Mouse (Mus musculus): ENCODE results near the gene Ghrl.
"Not testable (repeated sequence)": the region's sequence is repeated elsewhere in the genome, so short reads cannot be mapped to it uniquely, and the experiment has no call there.

The Ghrl gene

DNA sequence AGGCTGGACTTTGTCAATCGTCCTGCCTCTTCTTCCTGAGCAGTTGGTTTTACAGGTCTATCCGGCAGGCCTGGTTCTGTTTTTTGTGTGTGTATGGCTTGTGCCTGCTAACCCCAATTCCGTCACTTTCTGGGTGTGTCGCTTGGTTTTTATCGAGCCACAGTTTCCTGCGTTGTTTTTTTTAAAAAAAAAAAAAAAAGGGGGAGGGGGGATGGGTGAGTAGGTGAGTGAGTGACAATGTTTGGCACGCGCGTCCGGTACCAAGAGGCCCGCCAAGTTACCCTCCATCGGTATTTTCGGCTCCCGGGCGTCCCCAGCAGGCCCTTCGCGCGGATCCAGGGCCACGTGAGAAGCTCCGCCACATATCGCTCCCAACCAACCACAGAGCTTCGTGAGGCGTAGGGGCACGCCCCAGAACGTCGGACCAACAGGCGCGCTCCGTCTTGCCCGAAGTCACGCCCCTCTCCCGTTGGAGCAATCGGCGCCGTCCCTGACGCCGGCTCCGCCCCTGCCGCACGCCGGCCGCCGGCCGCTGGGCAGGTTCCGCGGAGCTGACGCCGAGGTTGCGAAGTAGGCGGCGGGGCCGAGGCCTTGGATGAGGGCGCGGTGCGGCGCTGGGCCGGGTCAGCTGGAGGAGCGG, 23.0 kb downstream of the Ghrl start, which contains the start of gene Tatdn2:
TSS of gene Tatdn2 (plus strand) at position 469 of the 640 bp plus-strand sequence.
- peak; percentile 98 for DNase-seq (ENCODE audit: low read depth, low spot score)

DNA sequence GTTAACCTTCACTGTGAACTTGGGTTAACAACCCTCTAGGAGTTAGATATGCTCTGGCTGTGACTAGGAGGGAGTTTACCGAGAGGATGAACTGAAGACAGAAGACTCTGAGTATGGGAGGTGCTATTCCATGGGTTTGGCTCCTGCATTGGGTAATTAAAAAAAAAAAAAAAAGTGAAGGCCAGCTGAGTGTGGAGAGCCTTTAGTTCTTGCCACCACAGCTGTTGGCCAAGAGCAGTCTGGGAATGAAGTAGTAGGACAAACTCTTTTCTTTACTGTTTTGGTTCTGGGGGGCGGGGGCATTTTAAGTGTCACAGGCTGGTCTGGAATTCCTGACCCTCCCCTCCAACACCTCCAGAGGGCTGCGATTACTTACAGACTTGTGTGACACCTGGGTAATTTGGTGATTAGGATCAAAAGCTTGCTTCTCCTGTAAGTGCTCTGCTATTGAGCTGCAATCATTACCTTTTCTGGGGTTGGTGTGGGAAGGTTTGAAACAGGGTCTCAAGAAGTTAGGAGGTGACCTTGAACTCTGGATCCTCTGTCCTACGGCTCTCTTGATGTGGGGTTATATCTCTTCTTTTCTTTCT, 23.8 kb downstream of the Ghrl start:
- no peak for DNase-seq (ENCODE audit: low read depth, low spot score)

DNA sequence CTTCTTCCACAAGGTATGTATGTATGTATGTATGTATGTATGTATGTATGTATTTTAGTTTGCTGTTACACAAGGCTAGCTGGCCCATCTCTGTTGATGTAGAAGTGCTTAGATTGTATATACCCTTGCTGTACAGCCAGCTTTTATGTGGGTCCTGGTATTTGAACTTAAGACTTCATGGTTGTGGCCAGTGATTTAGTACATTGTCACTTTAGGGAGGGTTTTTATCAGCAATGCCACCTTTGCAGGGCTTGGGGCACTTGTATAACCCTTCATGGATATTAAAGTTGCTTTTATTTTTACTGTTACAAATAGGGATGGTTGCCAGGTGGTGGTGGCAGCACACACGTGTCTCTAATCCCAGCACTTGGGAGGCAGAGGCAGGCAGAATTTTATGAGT, 24.5 kb downstream of the Ghrl start:
- DNase-seq (ENCODE audit: low read depth, low spot score): no peak

DNA sequence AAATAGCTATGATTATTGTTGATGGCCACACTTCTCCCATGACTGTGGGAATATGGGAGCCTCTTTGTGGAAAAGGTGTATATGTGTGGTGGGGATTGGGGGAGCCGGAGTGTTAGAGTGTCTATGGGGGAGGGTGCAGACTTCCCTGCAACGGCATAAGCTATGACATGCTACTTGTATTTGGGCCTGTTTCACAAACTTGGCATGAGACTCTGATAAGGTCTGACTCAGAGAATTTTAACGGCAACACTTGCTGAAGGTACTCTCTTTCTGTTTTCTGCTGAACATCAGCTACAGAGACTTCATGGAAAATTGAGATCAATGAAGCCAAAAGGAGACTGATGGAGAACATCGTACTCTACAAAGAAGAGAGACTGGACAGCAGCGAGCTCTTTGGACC, 26.3 kb downstream of the Ghrl start:
- no peak for DNase-seq (ENCODE audit: low read depth, low spot score)

DNA sequence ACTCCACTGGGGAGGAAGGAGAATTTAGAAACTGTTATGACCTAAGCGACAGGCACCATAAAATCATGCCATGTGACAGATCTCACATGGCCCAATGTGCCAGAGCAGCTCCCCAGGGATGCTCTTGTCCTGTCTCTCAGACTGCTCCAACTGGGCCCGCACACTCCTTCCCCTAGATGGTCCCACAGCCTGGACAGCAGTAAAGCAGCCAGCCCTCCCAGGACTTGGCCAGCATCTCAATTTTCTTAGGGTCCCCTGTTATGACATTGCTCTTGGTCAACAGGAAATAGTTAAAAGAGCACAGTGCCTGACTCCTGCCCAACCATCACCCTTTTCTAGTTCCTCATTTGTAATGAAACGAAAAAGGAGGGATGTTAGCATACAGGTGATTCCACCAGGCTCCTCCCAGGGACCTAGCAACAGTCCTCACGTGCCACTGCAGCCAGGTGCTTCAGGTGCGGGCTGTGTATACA, 27.0 kb downstream of the Ghrl start:
- DNase-seq (ENCODE audit: low read depth, low spot score): no peak

DNA sequence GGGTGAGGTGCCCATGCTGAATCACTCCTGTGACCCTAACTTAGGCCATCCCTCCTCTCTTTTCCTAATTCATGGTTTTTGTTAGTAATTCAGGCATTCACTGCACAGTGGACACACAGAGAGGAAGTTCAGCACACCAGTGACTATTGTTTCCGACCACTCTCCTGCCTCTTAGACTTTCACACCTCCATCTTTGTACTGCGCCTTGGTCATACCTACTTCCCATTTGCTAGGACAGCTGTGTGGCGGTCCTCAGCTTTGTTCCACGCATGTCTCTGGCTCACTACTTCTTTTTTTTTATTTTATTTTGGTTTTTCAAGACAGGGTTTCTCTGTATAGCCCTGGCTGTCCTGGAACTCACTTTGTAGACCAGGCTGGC, 28.6 kb downstream of the Ghrl start:
- no peak for DNase-seq (ENCODE audit: low read depth, low spot score)

DNA sequence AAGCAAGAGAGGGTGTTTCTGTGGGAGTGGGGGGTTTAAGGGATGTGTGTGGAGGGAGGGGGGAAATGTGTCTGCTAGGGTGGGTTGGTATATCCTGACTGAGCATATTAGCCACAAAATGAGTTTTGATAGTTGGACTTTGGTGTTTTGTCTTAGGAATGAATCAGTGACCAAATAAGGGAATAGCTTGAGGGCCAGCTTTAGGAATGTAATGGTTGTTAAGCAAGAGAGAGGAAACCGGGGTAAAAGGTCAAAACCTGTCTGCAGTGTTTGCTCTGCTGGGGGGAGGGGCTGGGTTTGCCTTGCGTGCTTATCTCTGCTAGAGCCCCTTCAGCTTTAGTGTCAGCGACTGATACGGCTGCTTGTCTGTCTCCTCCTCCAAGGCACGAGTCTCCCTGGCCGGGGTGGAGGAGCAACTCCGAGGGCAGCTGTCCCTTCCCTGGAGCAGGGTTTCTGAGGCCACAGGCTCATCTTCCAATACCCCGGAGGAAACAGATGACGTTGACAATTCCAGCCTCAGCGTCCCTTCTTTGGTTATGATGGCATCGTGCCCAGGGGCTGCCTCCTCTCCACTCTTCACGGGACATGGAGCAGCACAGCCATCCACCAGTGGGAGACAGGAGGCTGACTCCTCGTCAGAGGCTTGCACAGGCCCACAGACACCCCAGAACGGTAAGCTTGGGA, 29.1 kb downstream of the Ghrl start:
- peak; percentile 81 for DNase-seq (ENCODE audit: low read depth, low spot score)

DNA sequence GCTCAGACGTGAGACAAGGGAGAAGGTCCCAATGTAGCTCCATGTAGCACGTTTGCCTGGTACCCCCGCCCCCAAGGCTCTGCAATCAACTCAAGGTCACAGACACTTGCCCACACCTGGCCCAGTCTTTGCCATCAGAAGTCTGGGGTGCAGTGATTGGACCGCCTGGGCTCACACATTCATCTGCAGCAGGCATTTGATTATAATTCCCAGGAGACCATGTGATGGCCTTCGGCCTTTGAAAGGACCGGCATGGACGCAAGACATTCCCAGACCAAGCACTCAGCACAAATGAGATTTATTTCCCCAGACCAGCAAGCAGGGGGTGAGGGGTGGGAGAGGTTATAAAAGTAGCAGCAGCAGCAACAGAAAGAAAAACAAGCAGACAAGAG, 29.7 kb downstream of the Ghrl start:
- peak; percentile 84 for DNase-seq (ENCODE audit: low read depth, low spot score)

DNA sequence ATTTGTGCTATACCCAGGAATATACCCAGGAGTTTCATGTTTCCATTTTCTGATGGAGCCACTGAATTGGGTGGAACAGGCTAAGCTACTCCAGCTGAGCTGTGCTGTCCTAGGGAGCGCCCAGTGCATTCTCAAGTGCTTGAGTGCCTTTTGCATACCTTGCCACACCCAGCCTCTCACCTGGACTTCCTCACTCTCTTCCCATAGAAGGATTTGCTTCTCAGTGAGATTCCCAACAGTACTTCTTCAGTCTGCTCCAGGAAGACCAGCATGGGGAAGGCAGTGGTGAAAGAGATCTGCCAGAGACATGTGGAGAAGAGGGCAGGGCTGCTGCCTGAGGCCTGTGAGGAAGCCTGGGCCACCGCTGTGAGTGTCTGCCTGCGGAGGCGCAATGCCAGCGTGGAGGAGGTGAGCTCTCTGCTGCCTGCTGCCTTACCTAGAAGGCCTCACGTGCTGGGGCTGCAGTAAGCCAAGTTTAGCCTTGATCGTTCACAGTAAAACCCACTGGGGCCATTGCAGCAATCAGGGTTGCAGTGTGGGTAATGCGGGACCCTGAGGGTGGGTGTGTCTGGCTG, 33.0 kb downstream of the Ghrl start:
- no peak for DNase-seq (ENCODE audit: low read depth, low spot score)

DNA sequence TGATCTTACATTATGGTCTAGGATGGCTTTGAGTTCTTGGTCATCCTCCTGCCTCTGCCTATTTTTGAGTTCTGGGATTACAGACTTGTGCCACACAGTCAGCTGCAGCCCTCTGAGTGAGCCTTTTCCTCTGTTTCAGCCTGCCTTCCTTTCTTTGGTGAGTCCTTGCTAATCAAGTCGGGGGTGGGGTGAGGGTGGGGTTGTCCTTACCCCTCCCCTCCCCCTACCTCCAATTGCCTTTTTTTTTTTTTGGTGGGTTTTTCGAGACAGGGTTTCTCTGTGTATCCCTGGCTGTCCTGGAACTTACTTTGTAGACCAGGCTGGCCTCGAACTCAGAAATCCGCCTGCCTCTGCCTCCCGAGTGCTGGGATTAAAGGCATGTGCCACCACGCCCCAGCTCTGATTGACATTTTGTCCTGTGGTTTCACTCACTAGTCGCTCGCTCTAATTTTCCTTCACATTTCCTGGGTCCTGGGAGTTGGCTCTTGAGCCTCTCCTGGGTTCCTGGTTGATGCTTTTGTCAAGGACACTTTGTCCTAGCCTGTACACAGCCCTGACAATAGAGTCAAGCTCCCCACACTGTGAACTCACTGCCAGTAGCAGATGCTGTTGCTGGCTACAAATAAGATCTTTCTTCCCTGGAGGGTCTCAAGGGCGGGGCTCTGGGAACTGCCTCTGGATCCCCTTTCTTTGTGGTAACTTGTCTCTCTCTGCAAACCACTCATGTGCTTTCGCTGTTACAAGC, 36.4 kb downstream of the Ghrl start:
- DNase-seq (ENCODE audit: low read depth, low spot score): no peak

DNA sequence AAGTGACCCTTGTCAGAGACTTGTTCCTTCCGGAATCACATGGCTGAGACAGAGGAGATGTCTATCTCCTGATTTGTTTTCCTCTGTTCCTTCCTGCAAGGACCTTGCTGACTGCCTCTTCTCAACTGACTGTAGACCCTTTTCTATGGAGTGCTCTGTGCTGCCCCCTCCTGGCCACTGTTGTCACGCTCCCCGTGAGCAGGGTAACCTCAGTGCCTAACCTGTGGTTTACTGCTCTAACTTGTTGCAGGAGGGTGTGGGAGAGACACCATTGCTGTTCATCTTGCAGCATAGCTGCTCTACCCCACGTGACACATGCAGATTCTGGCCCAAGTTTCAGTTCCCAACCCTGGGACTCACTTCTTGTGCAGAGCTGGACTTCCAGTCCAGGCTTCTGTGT, 38.4 kb downstream of the Ghrl start:
- peak; percentile 76 for DNase-seq (ENCODE audit: low read depth, low spot score)

DNA sequence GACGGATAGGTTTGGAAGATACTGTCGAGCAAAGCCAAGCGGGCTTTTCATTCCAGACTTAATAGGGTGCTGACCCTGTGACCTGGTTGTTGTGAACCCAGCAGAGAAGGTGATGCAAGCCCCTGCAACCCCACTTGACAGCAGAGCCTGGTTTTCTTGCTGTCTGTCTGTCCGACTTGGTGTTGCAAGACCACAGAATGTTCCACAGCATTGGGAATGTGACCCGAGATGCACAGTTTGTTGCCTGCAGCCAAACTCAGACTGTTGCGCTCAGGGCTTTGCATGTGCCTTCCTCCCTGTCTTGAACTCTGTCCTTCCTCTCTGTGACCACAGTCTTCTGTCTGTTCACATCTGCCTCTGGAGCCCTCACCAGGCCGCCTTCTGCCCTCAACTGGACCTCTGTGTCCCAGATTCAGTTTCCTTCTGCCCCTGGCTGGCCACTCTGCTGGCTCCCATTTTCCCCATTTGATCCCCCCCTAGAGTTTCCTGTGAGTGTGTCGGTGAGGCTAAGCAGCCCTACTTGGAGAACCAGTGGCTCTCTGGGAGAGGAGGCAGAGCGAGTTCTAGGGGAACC, 39.6 kb downstream of the Ghrl start:
- no peak for DNase-seq (ENCODE audit: low read depth, low spot score)

DNA sequence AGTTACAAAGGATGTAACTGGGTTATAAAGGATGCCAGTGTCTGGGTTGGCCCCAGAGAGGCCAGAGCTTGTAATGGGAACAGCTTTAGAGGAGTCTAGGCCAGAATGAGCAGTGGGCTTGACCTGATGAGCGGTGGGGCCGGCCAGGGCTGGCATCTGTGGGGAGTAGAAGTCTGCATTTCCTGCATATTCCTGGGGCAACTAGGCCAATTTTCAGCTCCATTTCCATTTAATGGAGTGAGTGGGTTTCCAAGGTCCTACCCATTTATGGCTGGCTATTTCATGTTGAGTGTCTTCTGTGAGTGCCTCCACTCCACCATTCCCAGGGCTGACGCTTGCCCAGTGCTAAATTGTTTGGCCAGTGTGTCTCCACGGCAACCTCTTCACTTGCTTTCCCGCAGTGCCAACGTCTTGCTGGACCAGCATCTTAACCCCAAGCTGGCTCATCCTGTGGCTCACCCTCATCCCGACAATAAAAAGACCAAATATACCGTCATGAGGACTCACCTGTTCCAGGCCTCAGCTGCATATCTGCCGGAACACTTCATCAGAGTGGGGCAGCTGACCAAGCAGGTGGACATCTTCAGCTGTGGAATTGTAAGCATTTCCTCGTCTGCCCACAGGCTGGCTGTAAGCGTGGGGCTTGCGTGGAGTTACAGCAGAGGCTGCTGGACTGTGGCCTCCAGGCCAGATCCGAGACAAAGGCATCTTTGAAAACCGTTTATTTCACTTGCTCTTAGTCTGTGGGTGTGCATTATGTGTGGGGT, 41.3 kb downstream of the Ghrl start:
- no peak for DNase-seq (ENCODE audit: low read depth, low spot score)

DNA sequence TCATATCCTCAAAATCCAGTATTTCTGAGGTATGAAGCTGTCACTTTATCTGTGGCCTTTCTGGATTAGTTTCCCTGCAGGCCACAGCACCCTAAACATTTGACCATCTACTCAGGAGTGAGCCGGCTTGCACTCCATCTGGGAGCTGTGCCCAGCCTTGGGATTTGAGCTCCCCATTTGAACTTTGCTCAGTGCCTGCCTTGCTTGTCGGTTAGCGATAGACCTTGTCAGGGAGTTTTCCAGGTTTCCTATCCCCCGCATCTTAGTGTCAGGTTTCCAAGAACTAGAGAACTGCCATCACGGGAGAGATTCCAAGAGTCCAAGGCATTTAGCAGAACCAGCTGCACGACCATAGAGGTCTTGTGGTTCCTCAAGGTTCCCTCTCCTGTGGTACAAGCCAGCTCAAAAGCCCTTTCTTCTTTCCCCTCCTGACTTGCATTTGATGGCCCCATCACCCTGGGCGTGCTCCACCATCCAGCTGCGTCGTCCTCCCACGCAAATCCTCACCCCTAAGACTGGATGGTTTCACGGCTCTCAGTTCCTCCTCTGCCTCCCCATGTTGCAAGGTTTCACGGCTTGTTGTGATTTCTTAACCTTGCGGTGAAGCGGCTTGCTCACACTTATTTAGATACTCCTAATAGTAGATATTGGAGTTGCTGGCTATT, 42.5 kb downstream of the Ghrl start:
- no peak for DNase-seq (ENCODE audit: low read depth, low spot score)

DNA sequence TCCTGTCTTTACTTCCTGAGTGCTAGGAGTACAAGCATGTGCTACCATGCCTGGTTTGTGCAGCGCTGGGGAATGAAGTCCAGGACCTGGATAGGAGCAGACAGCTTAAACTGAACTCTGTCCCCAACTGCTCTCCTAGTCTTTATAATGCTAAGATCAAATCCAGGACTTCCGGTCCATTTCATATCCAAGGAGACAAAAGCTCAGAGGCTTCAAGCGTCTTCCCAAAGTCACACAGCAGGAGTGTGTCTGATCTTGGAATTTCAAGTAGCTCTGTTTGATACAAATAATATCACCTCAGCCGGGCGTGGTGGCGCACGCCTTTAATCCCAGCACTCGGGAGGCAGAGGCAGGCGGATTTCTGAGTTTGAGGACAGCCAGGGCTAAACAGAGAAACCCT, 43.7 kb downstream of the Ghrl start:
- no peak for DNase-seq (ENCODE audit: low read depth, low spot score)

DNA sequence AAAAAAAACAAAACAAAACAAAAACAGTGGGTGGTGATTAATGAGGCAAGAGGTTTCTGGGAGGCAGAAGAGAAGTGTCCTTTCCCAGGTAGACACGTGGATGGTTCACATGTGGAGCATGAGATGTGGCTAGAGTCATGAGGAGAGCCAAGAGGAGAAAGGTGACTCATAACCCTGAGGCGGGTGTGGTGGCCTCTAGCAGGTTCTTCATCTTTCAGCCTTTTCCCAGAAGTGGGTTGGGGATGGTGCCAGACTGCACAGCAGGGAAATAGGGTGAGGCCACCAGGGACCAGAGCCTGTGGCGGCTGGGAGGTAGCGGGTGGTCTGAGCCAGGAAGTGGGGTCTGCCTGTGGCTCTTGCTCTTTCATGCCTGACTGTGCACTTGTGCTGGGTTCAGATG, 44.4 kb downstream of the Ghrl start:
- no peak for DNase-seq (ENCODE audit: low read depth, low spot score)

DNA sequence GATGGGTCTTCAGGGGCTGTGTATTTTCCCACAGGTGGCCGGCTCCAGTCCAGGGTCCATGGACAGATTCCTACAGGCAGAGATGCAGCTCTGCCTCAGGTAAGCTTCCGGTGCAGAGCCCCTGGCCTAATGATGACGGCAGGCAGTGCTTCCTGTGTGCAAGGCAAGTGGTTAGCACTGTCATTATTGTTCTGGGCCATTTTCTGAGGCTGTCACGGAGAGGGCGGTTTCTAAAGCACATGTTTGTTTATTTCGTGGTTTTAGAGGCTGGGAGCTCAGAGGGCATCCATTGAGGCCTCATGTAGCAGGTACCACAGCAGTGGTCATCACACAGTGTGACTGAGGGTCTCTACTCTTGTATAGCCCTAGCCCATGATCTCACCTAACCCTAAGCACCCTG, 46.7 kb downstream of the Ghrl start:
- DNase-seq (ENCODE audit: low read depth, low spot score): no peak

DNA sequence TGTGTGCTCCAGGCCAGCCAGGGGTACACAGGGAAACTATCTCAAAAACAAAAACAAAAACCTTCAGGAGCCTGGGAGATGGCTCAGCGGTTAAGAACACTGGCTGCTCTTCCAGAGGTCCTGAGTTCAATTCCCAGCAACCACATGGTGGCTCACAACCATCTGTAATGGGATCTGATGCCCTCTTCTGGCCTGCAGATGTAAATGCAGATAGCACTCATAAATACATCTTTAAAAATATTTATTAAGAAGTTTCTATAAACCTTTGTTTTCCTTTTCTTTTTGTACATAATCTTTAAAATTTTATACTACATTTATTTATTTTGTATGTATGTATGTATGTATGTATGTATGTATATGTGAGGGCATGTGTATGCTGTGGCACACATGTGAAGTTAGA, 47.7 kb downstream of the Ghrl start:
- DNase-seq (ENCODE audit: low read depth, low spot score): not testable (repeated sequence)

DNA sequence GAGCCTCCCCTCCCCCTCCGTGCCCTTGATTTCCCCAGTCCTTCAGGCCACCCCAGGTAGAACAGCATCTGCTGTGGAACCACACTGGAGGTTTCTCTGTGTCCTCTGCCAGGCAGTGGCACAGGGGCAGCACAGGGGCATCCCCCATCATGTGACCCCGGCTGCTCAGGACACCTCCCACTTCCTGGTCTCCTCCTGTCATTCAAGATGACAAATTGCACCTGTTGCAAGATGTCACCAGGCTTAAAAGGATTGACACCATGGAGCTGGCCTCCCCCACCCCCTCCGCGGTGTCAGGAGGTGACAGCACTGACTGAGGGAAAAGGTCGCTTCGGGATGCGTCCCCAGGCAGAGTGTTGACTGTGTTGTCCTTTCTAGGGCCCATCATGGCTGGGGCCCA, 49.9 kb downstream of the Ghrl start:
- no peak for DNase-seq (ENCODE audit: low read depth, low spot score)

Measured in mesoderm, embryonic 11.5 days (tissue).